Mouse (Mus musculus) liver, postnatal 0 days (tissue): ENCODE data around the gene Slc16a4. TPM values are rescaled to one million over a fixed set of nuclear protein-coding genes. Genes with fewer than 3 reads are reported as not detected.

Source experiments
- ATAC-seq: fragments of 200-750 bp; cut with Nextera tagmentation; 2 replicates; pipeline ENCODE4 v1.8.0; 2017; ENCODE audit warnings: mild to moderate bottlenecking, moderate library complexity
- DNase-seq: peaks from one replicate; pipeline ENCODE4 v3.0.0-alpha.2; 2016
- H3K27ac ChIP-seq: fragments of 300-500 bp; sonication (generic); 2 replicates; pipeline ENCODE4 v1.5.1; 2014; ENCODE audit warnings: antibody characterized with exemption, moderate library complexity, mild to moderate bottlenecking, low read depth
- H3K27me3 ChIP-seq: fragments of 300-500 bp; sonication (generic); 2 replicates; pipeline ENCODE4 v1.6.1; 2014; ENCODE audit warnings: low read length, control low read depth, mixed read lengths; ENCODE audit not compliant: insufficient read depth
- H3K36me3 ChIP-seq: fragments of 300-500 bp; sonication (generic); replicated peaks from 2 replicates; pipeline ENCODE4 v1.6.1; 2014; ENCODE audit warnings: mild to moderate bottlenecking, control low read depth, low read length, moderate library complexity, mixed read lengths; ENCODE audit not compliant: insufficient read depth
- H3K4me1 ChIP-seq: fragments of 300-500 bp; sonication (generic); 2 replicates; pipeline ENCODE4 v1.6.1; 2014; ENCODE audit warnings: antibody characterized with exemption, mild to moderate bottlenecking, control low read depth; ENCODE audit not compliant: insufficient read depth
- H3K4me2 ChIP-seq: fragments of 300-500 bp; sonication (generic); 2 replicates; pipeline ENCODE4 v1.6.1; 2014; ENCODE audit warnings: low read depth, mild to moderate bottlenecking, low read length, moderate library complexity, mixed read lengths
- H3K4me3 ChIP-seq: fragments of 300-500 bp; sonication (generic); 2 replicates; pipeline ENCODE4 v1.5.1; 2014; ENCODE audit warnings: low read depth, low read length
- H3K9ac ChIP-seq: fragments of 300-500 bp; sonication (generic); replicated peaks from 2 replicates; pipeline ENCODE4 v1.6.1; 2014; ENCODE audit warnings: mild to moderate bottlenecking, moderate library complexity
- H3K9me3 ChIP-seq: fragments of 300-500 bp; sonication (generic); 2 replicates; pipeline ENCODE4 v1.6.1; 2016; ENCODE audit warnings: mild to moderate bottlenecking, control low read depth, low read length, mixed read lengths
- CTCF ChIP-seq: sonication (generic); IDR thresholded peaks from 2 replicates; pipeline ENCODE4 v1.5.1; 2016; ENCODE audit warnings: antibody characterized with exemption, low read depth
- EP300 ChIP-seq: IDR thresholded peaks from 2 replicates; pipeline ENCODE4 v1.6.1; 2016; ENCODE audit warnings: antibody characterized with exemption, low read depth, mild to moderate bottlenecking
- WGBS: fragments of 180-500 bp; shearing (Covaris S2); extraction: QIAGEN DNeasy Blood & Tissue Kit; methylation state at CpG from one replicate; pipeline ENCODE4 v1.1.7; 2014; ENCODE audit not compliant: insufficient replicate concordance; 5-methylcytosine and 5-hydroxymethylcytosine counted together
- polyA plus RNA-seq: library from polyadenylated mRNA; unstranded; fragments of >200 nt; fragmentation: Nextera tagmentation; extraction: Ambion mirVana; gene quantifications from 2 replicates; pipeline ENCODE4 v1.2.1, GENCODE M21; 2015

Gene Slc16a4
- 0.14 and 0.27 TPM in 2 replicates for polyA plus RNA-seq

DNA sequence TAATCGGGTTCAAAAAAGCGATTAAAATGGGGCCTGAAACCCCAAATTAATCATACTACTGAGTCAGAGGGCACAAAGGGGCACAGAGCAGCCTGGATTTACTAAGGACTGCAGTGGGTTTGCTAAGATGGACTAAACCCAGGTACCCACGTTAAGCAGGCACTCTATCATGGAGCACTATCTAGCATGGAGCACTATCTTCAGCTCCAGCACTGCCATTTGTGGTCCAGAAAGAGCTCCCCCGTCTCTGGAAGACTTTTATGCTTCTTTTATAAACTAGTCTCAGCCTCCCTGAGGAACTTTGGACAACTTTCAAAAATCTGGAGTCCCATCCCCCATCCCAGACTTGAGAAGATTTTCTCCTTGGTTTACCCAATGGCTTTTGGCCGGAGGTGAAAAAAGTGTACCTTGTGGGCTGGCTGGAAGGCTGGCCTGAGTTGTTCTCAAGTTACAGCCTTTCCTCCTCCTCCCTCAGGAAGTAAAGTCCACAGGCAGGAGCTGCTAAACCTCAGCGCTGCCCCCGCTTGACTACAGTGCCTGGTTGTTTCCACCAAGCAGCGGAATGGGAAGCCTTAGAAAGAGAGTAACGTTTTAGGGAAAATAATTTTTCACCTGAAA is at the start of gene Slc16a4:
Slc16a4 (plus strand) TSS at position 467 of the 618 bp plus-strand sequence.
- no peak for DNase-seq
- Histone ChIP-seq H3K9me3 (no peaks in the 10 kb centered on the region), H3K36me3 (no peaks in the 10 kb centered on the region), H3K4me3 (no peak within 1 kb of the TSS), H3K4me2 (no peak within 1 kb of the TSS), H3K27ac (no peak within 1 kb of the TSS), H3K9ac (no peak within 1 kb of the TSS), H3K27me3 (no peaks in the 10 kb centered on the region), H3K4me1 (no peaks in the 10 kb centered on the region)
- no peak for ATAC-seq
- WGBS, result 32% methylated on average over 9 of the region's 9 CpGs
- no peak for TF ChIP-seq CTCF
- TF ChIP-seq EP300, result no peak

DNA sequence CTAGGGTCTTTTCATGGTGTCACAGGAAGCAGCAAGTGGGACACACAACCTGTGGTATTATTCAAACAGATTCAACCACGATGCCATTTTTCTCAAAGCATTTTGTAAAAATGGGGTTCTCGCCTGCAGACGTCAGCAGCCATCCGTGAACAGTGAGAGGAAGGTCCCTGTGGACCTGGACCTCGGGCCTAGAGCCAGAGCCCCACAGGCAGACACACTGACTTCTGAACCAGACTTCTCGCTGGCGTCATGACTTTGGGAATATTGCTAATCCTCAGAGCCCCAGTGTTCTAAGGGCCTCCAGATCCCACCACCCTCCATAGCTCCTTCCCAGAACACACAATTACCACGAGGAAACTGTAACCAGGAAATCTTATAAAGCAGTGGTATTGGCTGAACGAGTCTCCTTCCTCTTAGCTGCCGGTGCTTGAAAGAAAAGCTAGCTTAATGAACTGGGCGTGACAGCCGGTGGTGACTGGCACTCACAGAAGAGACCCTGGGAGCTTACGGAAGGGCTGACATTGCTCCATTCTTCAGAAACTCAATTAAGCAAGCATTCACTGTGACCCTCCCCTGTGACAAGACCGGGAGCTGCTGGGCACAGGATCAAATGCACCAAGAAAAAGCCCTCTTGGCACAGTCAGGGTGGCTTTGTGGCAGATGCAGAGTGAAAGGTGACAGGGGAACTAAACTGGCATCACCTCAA is 49.5 kb upstream of the Slc16a4 start:
- Histone ChIP-seq H3K9me3 (no peaks in the 10 kb centered on the region), H3K36me3 (no peaks in the 10 kb centered on the region), H3K27ac (no peak overlapping the region), H3K27me3 (no peaks in the 10 kb centered on the region), H3K4me3 (no peak overlapping the region), H3K4me2 (no peak overlapping the region), H3K9ac (no peak overlapping the region), H3K4me1 (peaks cover 7% of the 10 kb centered on the region; the same call in 1 of the 2 replicates)
- DNase-seq (no peak), ATAC-seq (no peak)
- 47% methylated on average over 14 of the region's 14 CpGs for WGBS
- TF ChIP-seq EP300 (no peak), CTCF (no peak)

DNA sequence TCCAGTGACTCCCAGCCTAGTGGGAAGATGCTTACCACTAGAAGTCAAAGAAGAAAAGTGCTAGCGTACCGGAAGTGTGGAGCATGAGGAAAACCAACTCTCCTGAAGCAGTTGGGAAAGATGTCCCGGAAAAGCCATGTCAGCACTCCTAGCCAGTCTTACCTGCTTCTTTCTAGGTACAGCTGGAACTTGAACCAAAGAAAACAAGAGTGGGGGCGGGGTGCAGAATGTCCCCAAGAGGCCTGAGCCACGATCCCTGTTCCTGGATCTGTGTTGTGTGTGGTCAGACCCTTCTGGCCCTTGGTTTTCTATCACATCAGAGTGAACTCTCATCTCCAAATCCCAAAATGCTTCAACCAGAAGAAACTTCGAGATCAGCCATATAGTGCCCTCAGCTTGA is 44.2 kb upstream of the Slc16a4 start:
- TF ChIP-seq CTCF (no peak), EP300 (no peak)
- WGBS, result 73% methylated on average over 6 of the region's 6 CpGs

DNA sequence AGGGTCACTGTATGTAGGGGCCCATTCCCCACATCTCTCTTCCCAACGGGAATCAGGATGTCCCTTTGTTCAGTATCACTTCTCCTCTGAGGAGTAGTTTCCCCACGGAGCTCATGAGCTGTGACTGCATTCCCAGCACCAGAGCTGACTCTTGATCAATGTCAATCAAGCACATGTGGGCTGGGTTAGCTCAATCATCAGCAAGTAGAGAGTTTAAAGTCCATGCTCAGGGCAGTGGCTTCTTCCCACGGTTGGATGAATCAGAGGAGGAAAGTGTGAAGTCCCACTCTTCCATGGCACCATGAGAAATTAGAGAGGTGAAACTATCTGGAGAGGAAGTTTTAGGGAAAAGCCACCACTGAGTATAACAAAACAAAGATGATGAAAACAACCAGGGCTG is 42.0 kb upstream of the Slc16a4 start:
- DNase-seq (no peak), ATAC-seq (no peak)
- no peaks in the 10 kb centered on the region for H3K4me1 ChIP-seq
- no peak overlapping the region for H3K9ac ChIP-seq
- no peak overlapping the region for H3K4me3 ChIP-seq
- H3K27ac ChIP-seq, result no peak overlapping the region
- WGBS, result 29% methylated on average over 3 of the region's 3 CpGs
- H3K27me3 ChIP-seq, result no peaks in the 10 kb centered on the region
- no peak overlapping the region for H3K4me2 ChIP-seq
- no peaks in the 10 kb centered on the region for H3K36me3 ChIP-seq
- no peaks in the 10 kb centered on the region for H3K9me3 ChIP-seq
- no peak for TF ChIP-seq CTCF
- no peak for TF ChIP-seq EP300

More for the DNA sequence above, 44.2 kb upstream of the Slc16a4 start:
- Histone ChIP-seq H3K36me3 (no peaks in the 10 kb centered on the region), H3K4me2 (no peak overlapping the region), H3K27me3 (no peaks in the 10 kb centered on the region), H3K9ac (no peak overlapping the region), H3K9me3 (no peaks in the 10 kb centered on the region), H3K27ac (no peak overlapping the region), H3K4me1 (no peaks in the 10 kb centered on the region), H3K4me3 (no peak overlapping the region)
- DNase-seq, result no peak
- no peak for ATAC-seq

DNA sequence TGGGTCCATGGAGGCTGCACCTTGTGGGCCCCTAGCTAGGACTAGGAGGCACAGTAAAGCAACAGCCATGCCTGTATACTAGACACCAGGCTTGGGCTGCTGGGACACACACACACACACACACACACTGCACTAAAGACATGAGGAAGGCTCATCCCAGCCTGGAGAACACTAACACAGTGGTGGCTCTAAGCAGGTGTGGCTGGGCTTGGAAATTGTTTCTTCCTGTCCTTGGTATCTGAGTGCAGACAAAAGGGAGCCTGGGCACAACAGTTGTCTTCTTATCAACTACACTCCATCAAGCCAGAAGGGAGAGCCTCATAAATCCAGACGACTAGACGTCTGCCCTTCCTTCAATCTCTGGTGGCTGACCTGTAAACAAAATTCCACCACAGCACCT is 40.7 kb upstream of the Slc16a4 start:
- Histone ChIP-seq H3K9me3 (no peaks in the 10 kb centered on the region), H3K4me1 (no peaks in the 10 kb centered on the region), H3K27me3 (no peaks in the 10 kb centered on the region), H3K4me3 (no peak overlapping the region), H3K27ac (no peak overlapping the region), H3K36me3 (no peaks in the 10 kb centered on the region), H3K9ac (no peak overlapping the region), H3K4me2 (no peak overlapping the region)
- DNase-seq (no peak), ATAC-seq (no peak)
- no peak for TF ChIP-seq CTCF
- no peak for TF ChIP-seq EP300
- WGBS, result 34% methylated on average over 2 of the region's 2 CpGs

DNA sequence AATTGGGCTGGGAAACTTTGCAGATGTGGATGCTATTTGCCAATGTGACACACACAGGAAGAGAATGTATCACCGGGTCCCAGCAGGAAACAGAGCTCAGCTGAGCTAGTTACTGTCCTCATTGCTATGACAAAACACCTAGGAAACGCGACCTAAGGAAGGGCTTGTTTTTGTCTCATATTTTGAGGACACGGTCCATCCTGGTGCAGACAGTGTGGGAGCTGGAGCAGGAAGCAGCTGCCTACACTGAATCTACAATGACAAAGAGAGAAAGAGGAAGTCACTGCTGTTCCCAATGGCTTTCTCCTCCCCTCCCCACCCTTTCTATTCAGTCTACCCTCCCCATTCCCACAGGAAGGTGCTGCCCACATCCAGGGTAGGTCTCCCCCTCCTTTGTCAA is 39.0 kb upstream of the Slc16a4 start:
- Histone ChIP-seq H3K4me2 (no peak overlapping the region), H3K4me3 (no peak overlapping the region), H3K27ac (no peak overlapping the region), H3K36me3 (no peaks in the 10 kb centered on the region), H3K27me3 (no peaks in the 10 kb centered on the region), H3K4me1 (no peaks in the 10 kb centered on the region), H3K9ac (no peak overlapping the region), H3K9me3 (no peaks in the 10 kb centered on the region)
- 17% methylated on average over 4 of the region's 4 CpGs for WGBS
- TF ChIP-seq CTCF, result no peak
- TF ChIP-seq EP300, result no peak
- ATAC-seq, result peak; percentile 53
- no peak for DNase-seq
